Mouse (Mus musculus) ovary, postnatal 14 days (tissue): ENCODE measurements at regions not wholly inside any gene's neighbourhood (a gene's known extent, or its start where the extent isn't known, plus 50 kb on each side); places are given as distances from the start of the nearest gene placed in this dataset.

ENCODE experiments used
- DNase-seq: peaks from one replicate; pipeline ENCODE4 v3.0.0; 2022; ENCODE audit warnings: low spot score

DNA sequence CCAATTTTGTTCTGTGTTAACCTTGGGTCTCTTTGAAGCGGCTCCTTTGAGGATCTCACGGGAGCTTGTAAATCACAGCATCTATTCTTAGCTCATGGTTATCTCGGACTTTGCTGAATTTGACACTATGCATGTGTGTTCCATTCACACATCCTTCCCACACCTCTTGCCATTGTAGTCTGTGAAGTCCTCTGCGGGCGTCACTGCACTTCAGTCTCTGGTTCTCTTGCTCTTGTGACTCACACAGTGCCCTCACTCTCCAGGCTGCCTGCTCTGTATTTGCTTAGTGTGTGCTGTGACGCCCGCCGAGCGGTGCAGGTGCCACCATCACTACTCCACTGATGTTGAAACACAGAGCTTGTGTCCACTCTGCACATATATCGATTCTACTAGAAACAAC lies 1271.2 kb downstream of the Synb start:
- no peak for DNase-seq

- DNase-seq: no peak
These were observed 1272.9 kb downstream of the Synb start for GRCm38 (mm10) chr14:68021240-68021639.

DNA sequence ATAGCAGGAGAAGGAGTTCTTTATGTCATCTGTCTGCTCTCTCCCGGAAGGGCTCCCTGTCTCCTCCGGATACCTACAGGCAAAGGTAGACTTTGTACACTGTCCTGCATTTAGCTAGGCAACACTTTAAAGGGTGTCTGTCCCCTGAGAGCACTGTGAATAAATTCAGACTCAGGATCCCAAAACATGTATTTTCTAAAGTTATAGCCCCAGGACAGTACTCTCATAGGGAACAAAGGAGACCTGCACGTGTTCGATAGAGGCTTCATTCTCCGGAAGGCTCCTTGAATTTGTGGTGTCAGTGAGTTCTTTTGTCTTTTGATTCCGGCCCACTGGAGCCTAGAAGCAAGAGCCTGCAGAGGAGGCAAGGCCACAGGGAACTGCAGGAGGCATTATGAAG lies 1273.3 kb downstream of the Synb start:
- no peak for DNase-seq

DNA sequence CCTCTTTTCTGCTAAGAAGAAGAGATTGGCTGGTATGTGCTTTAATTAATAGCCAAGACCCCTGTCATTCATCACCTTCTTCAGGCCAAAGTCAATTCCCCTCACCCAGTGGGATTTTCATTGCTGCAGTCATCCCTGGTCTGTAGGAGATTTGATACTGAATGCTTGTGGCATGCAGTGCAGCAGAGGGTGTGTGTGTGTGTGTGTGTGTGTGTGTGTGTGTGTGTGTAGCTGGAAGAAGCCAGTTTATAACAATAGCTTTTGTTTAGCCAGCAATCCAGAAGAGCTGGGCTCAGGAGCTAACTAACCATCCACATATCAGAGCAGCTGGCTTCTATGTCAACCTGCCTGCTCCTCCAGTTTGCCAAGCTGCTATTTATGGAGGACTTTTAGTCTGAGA lies 1275.4 kb downstream of the Synb start:
- no peak for DNase-seq

- DNase-seq: no peak
These were observed 1297.2 kb downstream of the Synb start for GRCm38 (mm10) chr14:67996790-67997417.

- no peak for DNase-seq
These were observed 1300.5 kb downstream of the Synb start for GRCm38 (mm10) chr14:67993611-67994051.

DNA sequence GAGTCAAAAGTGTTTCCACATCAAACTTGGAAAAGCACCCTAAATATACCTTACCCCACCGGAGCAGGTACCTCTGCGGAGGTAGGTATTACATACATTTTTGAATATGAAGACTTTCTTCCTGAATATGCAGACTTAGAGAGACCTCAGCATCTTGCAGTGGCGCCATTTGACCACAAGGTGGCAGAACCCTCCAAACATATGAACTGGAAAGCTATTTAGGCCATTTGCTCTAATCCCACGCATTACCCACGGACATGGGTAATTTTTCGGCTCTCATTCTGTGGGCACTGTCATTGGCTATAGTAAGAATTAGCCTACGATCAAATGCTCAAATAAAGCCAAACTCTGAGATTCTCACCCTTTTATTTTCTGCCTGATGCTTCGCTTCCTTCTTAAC lies 1301.0 kb downstream of the Synb start:
- DNase-seq: peak; percentile 44

DNA sequence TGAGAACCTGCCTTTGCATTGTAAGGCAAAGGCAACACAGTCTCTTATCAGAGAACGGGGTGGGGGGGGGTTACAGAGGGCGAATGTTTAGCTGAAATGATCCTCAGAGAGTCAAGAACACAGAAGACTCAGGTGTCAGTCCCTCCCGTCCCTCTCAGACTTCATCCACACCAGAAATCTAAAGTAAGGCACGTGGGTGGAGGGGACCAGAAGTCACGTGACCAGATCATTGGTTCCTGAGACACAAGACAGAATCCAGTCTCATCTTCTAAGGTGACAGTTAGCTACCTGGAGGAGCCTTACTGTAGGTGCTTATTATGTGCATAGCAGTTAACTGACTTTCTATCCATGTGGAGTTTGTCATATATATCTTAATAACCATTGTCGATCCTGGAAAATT lies 1302.0 kb downstream of the Synb start:
- DNase-seq: no peak

- no peak for DNase-seq
These were observed 1303.8 kb downstream of the Synb start for GRCm38 (mm10) chr14:67990271-67990670.
